Mouse (Mus musculus) limb, embryonic 10.5 days (tissue): ENCODE results near the gene Ell. TPM values are rescaled to one million over a fixed set of nuclear protein-coding genes. Genes with fewer than 3 reads are reported as not detected.

Experiments
- DNase-seq: peaks from one replicate; pipeline ENCODE4 v3.0.0-alpha.2; 2017; ENCODE audit warnings: low spot score
- H3K27ac ChIP-seq: fragments of 300-500 bp; sonication (generic); 2 replicates; pipeline ENCODE4 v1.5.1; 2016; ENCODE audit warnings: mild to moderate bottlenecking
- H3K27me3 ChIP-seq: fragments of 300-500 bp; sonication (generic); 2 replicates; pipeline ENCODE4 v1.6.1; 2016; ENCODE audit warnings: low read depth, mild to moderate bottlenecking; ENCODE audit not compliant: poor library complexity, severe bottlenecking
- H3K36me3 ChIP-seq: fragments of 300-500 bp; sonication (generic); 2 replicates; pipeline ENCODE4 v1.6.1; 2016; ENCODE audit warnings: mild to moderate bottlenecking, moderate library complexity
- H3K4me1 ChIP-seq: fragments of 300-500 bp; sonication (generic); 2 replicates; pipeline ENCODE4 v1.6.1; 2016
- H3K4me3 ChIP-seq: fragments of 300-500 bp; sonication (generic); 2 replicates; pipeline ENCODE4 v1.5.1; 2016; ENCODE audit warnings: mild to moderate bottlenecking, moderate library complexity
- H3K9me3 ChIP-seq: fragments of 300-500 bp; sonication (generic); replicated peaks from 2 replicates; pipeline ENCODE4 v1.6.1; 2016; ENCODE audit warnings: mild to moderate bottlenecking
- WGBS: fragments of 180-500 bp; shearing (Covaris S2); methylation state at CpG from one replicate; pipeline ENCODE4 v1.1.7; 2016; 5-methylcytosine and 5-hydroxymethylcytosine counted together
- polyA plus RNA-seq: library from polyadenylated mRNA; unstranded; fragments of >200 nt; fragmentation: Nextera tagmentation; extraction: Ambion mirVana; gene quantifications from 2 replicates; pipeline ENCODE4 v1.2.1, GENCODE M21; 2016

The Ell gene
- polyA plus RNA-seq, 1 experiment from 2014 or later: 26.1 TPM

GRCm38 (mm10) chr8:70600473-70601270, 61.4 kb downstream of the Ell start:
- peaks cover 89% of the 10 kb centered on the region for H3K36me3 ChIP-seq
- peak overlapping the region; percentile 45 for H3K4me3 ChIP-seq
- peaks cover 78% of the 10 kb centered on the region for H3K4me1 ChIP-seq
- H3K9me3 ChIP-seq: peaks cover 2% of the 10 kb centered on the region
- 21% methylated on average over 10 of the region's 10 CpGs for WGBS
- H3K27me3 ChIP-seq: no peaks in the 10 kb centered on the region
- peak overlapping the region; percentile 88 for H3K27ac ChIP-seq
- DNase-seq: peak; percentile 71

- peaks cover 2% of the 10 kb centered on the region for H3K9me3 ChIP-seq
- no peaks in the 10 kb centered on the region for H3K27me3 ChIP-seq
- H3K27ac ChIP-seq: peak overlapping the region; percentile 88
- peaks cover 78% of the 10 kb centered on the region for H3K4me1 ChIP-seq
- H3K4me3 ChIP-seq: peak overlapping the region; percentile 45
- DNase-seq: peak; percentile 95
- peaks cover 89% of the 10 kb centered on the region for H3K36me3 ChIP-seq
- under 1% methylated on average over 26 of the region's 26 CpGs for WGBS
These were observed 62.0 kb downstream of the Ell start for GRCm38 (mm10) chr8:70601271-70601649.

- H3K27me3 ChIP-seq: no peaks in the 10 kb centered on the region
- peaks cover 80% of the 10 kb centered on the region for H3K36me3 ChIP-seq
- DNase-seq: no peak
- H3K9me3 ChIP-seq: peaks cover 2% of the 10 kb centered on the region
- peak overlapping the region; percentile 45; the same call in 1 of the 2 replicates for H3K4me3 ChIP-seq
- peak overlapping the region; percentile 88 for H3K27ac ChIP-seq
- H3K4me1 ChIP-seq: peaks cover 78% of the 10 kb centered on the region
- WGBS: 95% methylated on average over 13 of the region's 13 CpGs
These were observed 63.0 kb downstream of the Ell start for GRCm38 (mm10) chr8:70602139-70602811.

GRCm38 (mm10) chr8:70604558-70604957, 65.3 kb downstream of the Ell start:
- no peak for DNase-seq
- H3K4me3 ChIP-seq: no peak overlapping the region
- WGBS: 90% methylated on average over 7 of the region's 7 CpGs
- peak overlapping the region; percentile 14 for H3K27ac ChIP-seq
- peaks cover 2% of the 10 kb centered on the region for H3K9me3 ChIP-seq
- no peaks in the 10 kb centered on the region for H3K27me3 ChIP-seq
- peaks cover 77% of the 10 kb centered on the region for H3K4me1 ChIP-seq
- peaks cover 60% of the 10 kb centered on the region for H3K36me3 ChIP-seq

- H3K4me3 ChIP-seq: peak overlapping the region; percentile 87
- H3K27ac ChIP-seq: peak overlapping the region; percentile 99
- 87% methylated on average over 9 of the region's 9 CpGs for WGBS
- H3K4me1 ChIP-seq: peaks cover 77% of the 10 kb centered on the region
- peaks cover 2% of the 10 kb centered on the region for H3K9me3 ChIP-seq
- H3K27me3 ChIP-seq: no peaks in the 10 kb centered on the region
- peaks cover 52% of the 10 kb centered on the region for H3K36me3 ChIP-seq
- no peak for DNase-seq
These were observed 66.9 kb downstream of the Ell start for GRCm38 (mm10) chr8:70605871-70606779.

- Histone ChIP-seq H3K36me3 (peaks cover 45% of the 10 kb centered on the region), H3K9me3 (no peaks in the 10 kb centered on the region; the same call in 1 of the 2 replicates), H3K4me3 (peak overlapping the region; percentile 87), H3K27me3 (no peaks in the 10 kb centered on the region), H3K27ac (peak overlapping the region; percentile 99), H3K4me1 (peaks cover 77% of the 10 kb centered on the region)
- peak; percentile 61 for DNase-seq
- WGBS: 63% methylated on average over 18 of the region's 18 CpGs
These were observed 67.7 kb downstream of the Ell start for GRCm38 (mm10) chr8:70606780-70607602.

- no peak for DNase-seq
- peak overlapping the region; percentile 87 for H3K4me3 ChIP-seq
- 27% methylated on average over 6 of the region's 6 CpGs for WGBS
- peaks cover 76% of the 10 kb centered on the region for H3K4me1 ChIP-seq
- no peaks in the 10 kb centered on the region for H3K9me3 ChIP-seq
- peak overlapping the region; percentile 99 for H3K27ac ChIP-seq
- H3K36me3 ChIP-seq: peaks cover 39% of the 10 kb centered on the region
- no peaks in the 10 kb centered on the region for H3K27me3 ChIP-seq
These were observed 68.3 kb downstream of the Ell start for GRCm38 (mm10) chr8:70607603-70607897.

- Histone ChIP-seq H3K27ac (peak overlapping the region; percentile 99), H3K36me3 (peaks cover 33% of the 10 kb centered on the region), H3K4me1 (peaks cover 73% of the 10 kb centered on the region), H3K27me3 (no peaks in the 10 kb centered on the region), H3K4me3 (peak overlapping the region; percentile 87), H3K9me3 (no peaks in the 10 kb centered on the region)
- 3% methylated on average over 84 of the region's 84 CpGs for WGBS
- DNase-seq: peak; percentile 80
These were observed 68.9 kb downstream of the Ell start for GRCm38 (mm10) chr8:70607898-70608748.

- 6% methylated on average over 26 of the region's 26 CpGs for WGBS
- Histone ChIP-seq H3K4me1 (peaks cover 73% of the 10 kb centered on the region), H3K4me3 (peak within 1 kb of the TSS; percentile 87), H3K36me3 (peaks cover 27% of the 10 kb centered on the region), H3K27me3 (no peaks in the 10 kb centered on the region), H3K27ac (peak within 1 kb of the TSS; percentile 99), H3K9me3 (no peaks in the 10 kb centered on the region)
- DNase-seq: no peak
These were observed 69.6 kb downstream of the Ell start, which contains the start of gene Ssbp4 for GRCm38 (mm10) chr8:70608749-70609367. TSS of gene Ssbp4 (minus strand) at chr8:70608872.

GRCm38 (mm10) chr8:70609368-70609848, 70.2 kb downstream of the Ell start:
- Histone ChIP-seq H3K4me1 (peaks cover 73% of the 10 kb centered on the region), H3K27me3 (no peaks in the 10 kb centered on the region), H3K27ac (peak overlapping the region; percentile 99), H3K9me3 (no peaks in the 10 kb centered on the region), H3K4me3 (peak overlapping the region; percentile 87), H3K36me3 (peaks cover 21% of the 10 kb centered on the region)
- under 1% methylated on average over 39 of the region's 39 CpGs for WGBS
- peak; percentile 95 for DNase-seq
